In the genomic region with DNA sequence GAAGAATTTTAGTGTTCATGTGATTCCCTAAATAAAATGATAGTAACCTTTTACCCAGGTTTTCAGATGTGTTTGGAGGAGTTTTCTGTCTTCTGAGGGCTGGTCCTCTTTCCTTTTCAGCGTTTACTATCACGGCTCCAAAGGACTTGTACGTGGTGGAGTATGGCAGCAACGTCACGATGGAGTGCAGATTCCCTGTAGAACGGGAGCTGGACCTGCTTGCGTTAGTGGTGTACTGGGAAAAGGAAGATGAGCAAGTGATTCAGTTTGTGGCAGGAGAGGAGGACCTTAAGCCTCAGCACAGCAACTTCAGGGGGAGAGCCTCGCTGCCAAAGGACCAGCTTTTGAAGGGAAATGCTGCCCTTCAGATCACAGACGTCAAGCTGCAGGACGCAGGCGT, we compare ENCODE assay signal across 1 mouse cellular context.
TF ChIP-seq lines count a peak whose summit lies in the region.

No protein-coding gene starts in this region.

TF ChIP-seq in CH12.LX, 34 proteins besides CTCF, POLR2A, EP300 and RAD21:
- TF ChIP-seq CHD1 (IDR thresholded peaks at IDR 0.05; ENCODE audit: low read depth, low read length) (no peak), POLR2AphosphoS2 (IDR thresholded peaks at IDR 0.05; ENCODE audit: low read depth, low read length) (no peak)
TF ChIP-seq in CH12.LX: peak in this region for 0.
